Mouse (Mus musculus): Measurements from ENCODE around the gene Numb.

The Numb gene

GRCm38 (mm10) chr12:83848595-83849231, 73.0 kb downstream of the Numb start:
- no peak for DNase-seq

GRCm38 (mm10) chr12:83847877-83848276, 73.9 kb downstream of the Numb start:
- no peak for DNase-seq

- no peak for DNase-seq
These were observed 78.9 kb downstream of the Numb start for GRCm38 (mm10) chr12:83842678-83843440.

- no peak for DNase-seq
These were observed 80.1 kb downstream of the Numb start for GRCm38 (mm10) chr12:83841409-83842190.

- DNase-seq: no peak
These were observed 87.8 kb downstream of the Numb start for GRCm38 (mm10) chr12:83833979-83834378.

GRCm38 (mm10) chr12:83830424-83830823, 91.3 kb downstream of the Numb start:
- no peak for DNase-seq

- no peak for DNase-seq
These were observed 105.1 kb downstream of the Numb start for GRCm38 (mm10) chr12:83816616-83817015.

GRCm38 (mm10) chr12:83811901-83812300, 109.8 kb downstream of the Numb start:
- no peak for DNase-seq

GRCm38 (mm10) chr12:83803641-83804040, 118.1 kb downstream of the Numb start:
- no peak for DNase-seq

- peak; percentile 28 for DNase-seq
These were observed 120.8 kb downstream of the Numb start for GRCm38 (mm10) chr12:83800943-83801342.

- DNase-seq: no peak
These were observed 123.4 kb downstream of the Numb start for GRCm38 (mm10) chr12:83798313-83798712.

- DNase-seq: no peak
These were observed 126.1 kb downstream of the Numb start for GRCm38 (mm10) chr12:83795586-83795985.

- DNase-seq: no peak
These were observed 126.7 kb downstream of the Numb start for GRCm38 (mm10) chr12:83795051-83795450.

GRCm38 (mm10) chr12:83792706-83793410, 128.9 kb downstream of the Numb start:
- no peak for DNase-seq

- DNase-seq: peak; percentile 33
These were observed 130.0 kb downstream of the Numb start for GRCm38 (mm10) chr12:83791737-83792136.

GRCm38 (mm10) chr12:83790749-83791148, 131.0 kb downstream of the Numb start:
- no peak for DNase-seq

GRCm38 (mm10) chr12:83789781-83790140, 132.0 kb downstream of the Numb start:
- DNase-seq: no peak

- DNase-seq: no peak
These were observed 132.5 kb downstream of the Numb start for GRCm38 (mm10) chr12:83789051-83789780.

GRCm38 (mm10) chr12:83785305-83785704, 136.4 kb downstream of the Numb start:
- no peak for DNase-seq

GRCm38 (mm10) chr12:83782669-83783068, 139.1 kb downstream of the Numb start:
- no peak for DNase-seq

- DNase-seq: no peak
These were observed 140.0 kb downstream of the Numb start for GRCm38 (mm10) chr12:83781640-83782278.

- DNase-seq: no peak
These were observed 140.5 kb downstream of the Numb start for GRCm38 (mm10) chr12:83781204-83781603.

Data from cerebellum, adult 8-10 months (tissue).